Mouse (Mus musculus) limb, embryonic 11.5 days (tissue): Measurements from ENCODE around the gene Pde4d. TPM values are rescaled to one million over a fixed set of nuclear protein-coding genes. Genes with fewer than 3 reads are reported as not detected.

Source experiments
- ATAC-seq: fragments of 200-750 bp; cut with Nextera tagmentation; 2 replicates; pipeline ENCODE4 v1.8.0; 2017; ENCODE audit warnings: low read depth; ENCODE audit not compliant: insufficient number of reproducible peaks, low FRiP score, low TSS enrichment
- DNase-seq: peaks from one replicate; pipeline ENCODE4 v3.0.0-alpha.2; 2015; ENCODE audit warnings: low spot score
- H3K27ac ChIP-seq: fragments of 300-500 bp; sonication (generic); replicated peaks from 2 replicates; pipeline ENCODE4 v1.5.1; 2014; ENCODE audit warnings: low read depth, mild to moderate bottlenecking, low read length
- H3K27me3 ChIP-seq: fragments of 300-500 bp; sonication (generic); 2 replicates; pipeline ENCODE4 v1.6.1; 2014; ENCODE audit warnings: mild to moderate bottlenecking, low read length, mixed read lengths; ENCODE audit not compliant: control insufficient read depth, insufficient read depth
- H3K36me3 ChIP-seq: fragments of 300-500 bp; sonication (generic); 2 replicates; pipeline ENCODE4 v1.6.1; 2014; ENCODE audit warnings: mild to moderate bottlenecking, low read length, moderate library complexity, mixed read lengths; ENCODE audit not compliant: control insufficient read depth, insufficient read depth
- H3K4me1 ChIP-seq: fragments of 300-500 bp; sonication (generic); 2 replicates; pipeline ENCODE4 v1.6.1; 2014; ENCODE audit warnings: low read length, mixed read lengths; ENCODE audit not compliant: control insufficient read depth, insufficient read depth
- H3K4me2 ChIP-seq: fragments of 300-500 bp; sonication (generic); 2 replicates; pipeline ENCODE4 v1.6.1; 2014; ENCODE audit warnings: low read depth, mild to moderate bottlenecking, moderate library complexity; ENCODE audit not compliant: severe bottlenecking
- H3K4me3 ChIP-seq: fragments of 300-500 bp; sonication (generic); 2 replicates; pipeline ENCODE4 v1.5.1; 2014; ENCODE audit warnings: low read depth, low read length
- H3K9ac ChIP-seq: fragments of 300-500 bp; sonication (generic); 2 replicates; pipeline ENCODE4 v1.6.1; 2014; ENCODE audit warnings: mild to moderate bottlenecking, low read length
- H3K9me3 ChIP-seq: fragments of 300-500 bp; sonication (generic); 2 replicates; pipeline ENCODE4 v1.6.1; 2016; ENCODE audit warnings: low read length; ENCODE audit not compliant: control insufficient read depth
- WGBS: fragments of 180-500 bp; shearing (Covaris S2); extraction: QIAGEN DNeasy Blood & Tissue Kit; methylation state at CpG from one replicate; pipeline ENCODE4 v1.1.7; 2014; 5-methylcytosine and 5-hydroxymethylcytosine counted together
- polyA plus RNA-seq: library from polyadenylated mRNA; unstranded; fragments of >200 nt; fragmentation: Nextera tagmentation; extraction: Ambion mirVana; gene quantifications from 2 replicates; pipeline ENCODE4 v1.2.1, GENCODE M21; 2014

Pde4d gene
- polyA plus RNA-seq, 1 experiment from 2014 or later = 13.3 TPM

- Histone ChIP-seq H3K9me3 (no peaks in the 10 kb centered on the region), H3K27me3 (no peaks in the 10 kb centered on the region), H3K4me1 (peaks cover 9% of the 10 kb centered on the region; the same call in 1 of the 2 replicates), H3K36me3 (no peaks in the 10 kb centered on the region), H3K4me3 (peak overlapping the region; percentile 46), H3K4me2 (peak overlapping the region; percentile 71), H3K9ac (peak overlapping the region; percentile 74), H3K27ac (peak overlapping the region; percentile 87)
- under 1% methylated on average over 23 of the region's 23 CpGs for WGBS
- ATAC-seq = peak; percentile 92
- peak; percentile 89 for DNase-seq
These were observed 810.6 kb downstream of the Pde4d start for GRCm38 (mm10) chr13:109260220-109260795.

DNA sequence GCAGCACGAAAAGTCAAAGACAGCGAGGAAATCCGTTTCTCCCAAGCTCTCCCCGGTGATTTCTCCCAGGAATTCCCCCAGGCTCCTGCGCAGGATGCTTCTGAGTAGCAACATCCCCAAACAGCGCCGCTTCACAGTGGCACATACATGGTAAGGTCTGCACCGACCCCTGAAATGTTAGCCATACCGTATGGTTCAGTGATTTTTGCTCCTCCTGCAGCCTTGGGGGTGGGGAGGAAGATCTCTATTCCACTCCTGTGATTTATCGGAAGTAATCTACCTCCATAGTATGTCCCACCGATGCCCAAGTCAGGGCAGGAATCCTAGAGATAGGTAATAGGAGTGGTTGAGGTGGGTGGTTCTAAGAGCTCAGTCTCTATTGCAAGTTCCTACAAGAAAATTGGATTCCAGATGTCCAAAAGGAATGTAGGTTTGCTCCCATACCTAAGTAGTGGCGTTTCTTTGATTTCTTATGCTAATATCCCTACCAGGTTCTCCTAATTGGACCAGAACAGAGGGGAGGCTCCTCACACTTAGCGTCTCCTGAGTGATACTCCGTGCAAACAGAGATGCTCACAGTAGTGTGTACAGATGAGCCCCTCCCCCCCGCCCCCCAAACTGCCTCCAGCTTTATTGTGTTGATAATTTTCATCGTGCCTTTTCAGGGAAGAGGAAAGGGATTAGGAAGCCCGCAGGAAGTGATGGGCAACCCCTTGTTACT is 811.2 kb downstream of the Pde4d start:
- DNase-seq (no peak), ATAC-seq (peak; percentile 44)
- Histone ChIP-seq H3K36me3 (no peaks in the 10 kb centered on the region), H3K4me3 (peak overlapping the region; percentile 46), H3K4me2 (peak overlapping the region; percentile 71), H3K4me1 (peaks cover 10% of the 10 kb centered on the region; the same call in 1 of the 2 replicates), H3K9ac (peak overlapping the region; percentile 74), H3K27me3 (no peaks in the 10 kb centered on the region), H3K27ac (peak overlapping the region; percentile 87), H3K9me3 (no peaks in the 10 kb centered on the region)
- 1% methylated on average over 17 of the region's 17 CpGs for WGBS

- no peak for DNase-seq
- H3K27me3 ChIP-seq = no peaks in the 10 kb centered on the region
- no peaks in the 10 kb centered on the region for H3K36me3 ChIP-seq
- no peaks in the 10 kb centered on the region for H3K9me3 ChIP-seq
- H3K4me3 ChIP-seq = peak overlapping the region; percentile 46
- 31% methylated on average over 5 of the region's 5 CpGs for WGBS
- H3K4me2 ChIP-seq = peak overlapping the region; percentile 71
- no peak for ATAC-seq
- peaks cover 13% of the 10 kb centered on the region; the same call in 1 of the 2 replicates for H3K4me1 ChIP-seq
- H3K27ac ChIP-seq = no peak overlapping the region
- H3K9ac ChIP-seq = no peak overlapping the region
These were observed 812.0 kb downstream of the Pde4d start for GRCm38 (mm10) chr13:109261642-109262220.

DNA sequence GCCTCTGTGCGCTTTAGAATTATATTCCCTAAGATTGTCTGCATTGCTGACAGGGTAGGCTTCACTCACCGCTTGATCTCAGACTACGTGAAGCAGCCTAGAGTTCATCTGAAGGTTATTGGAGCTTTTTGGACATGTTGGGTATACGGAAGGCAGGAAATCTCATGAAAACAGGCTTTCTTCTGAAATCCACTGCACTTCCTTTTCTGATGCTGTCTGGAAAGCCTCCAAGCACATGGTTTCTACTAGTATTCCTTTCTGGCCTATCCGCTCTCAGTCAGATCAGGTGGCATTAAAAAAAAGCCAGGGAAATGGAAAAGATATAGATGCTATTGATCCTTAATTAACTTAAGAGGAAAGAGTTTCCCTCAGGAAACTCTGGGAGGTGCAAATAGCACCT is 812.8 kb downstream of the Pde4d start:
- Histone ChIP-seq H3K27ac (no peak overlapping the region), H3K9ac (no peak overlapping the region), H3K9me3 (no peaks in the 10 kb centered on the region), H3K27me3 (no peaks in the 10 kb centered on the region), H3K4me3 (no peak overlapping the region), H3K4me2 (peak overlapping the region; percentile 71), H3K36me3 (no peaks in the 10 kb centered on the region), H3K4me1 (peaks cover 13% of the 10 kb centered on the region; the same call in 1 of the 2 replicates)
- no peak for DNase-seq
- ATAC-seq = no peak
- WGBS = 56% methylated on average over 5 of the region's 5 CpGs

DNA sequence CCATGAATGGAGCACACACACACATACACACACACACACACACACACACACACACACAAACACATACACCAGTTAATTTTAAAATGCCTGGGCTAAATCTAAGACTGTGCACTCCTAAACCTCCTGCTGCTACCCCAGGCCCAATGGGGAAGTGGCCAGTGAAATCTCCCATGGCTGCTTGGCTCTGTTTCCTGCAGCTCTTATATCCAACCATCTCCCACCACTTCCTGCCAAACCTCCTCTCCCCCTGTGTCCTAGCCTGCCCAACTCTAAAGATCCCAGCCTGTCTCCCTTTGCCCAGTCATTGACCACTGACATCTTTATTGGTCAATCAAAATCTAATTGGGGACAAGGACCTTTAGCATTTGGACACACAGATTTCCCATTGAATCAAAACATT is 814.1 kb downstream of the Pde4d start:
- DNase-seq = no peak
- Histone ChIP-seq H3K4me1 (peaks cover 13% of the 10 kb centered on the region; the same call in 1 of the 2 replicates), H3K4me3 (no peak overlapping the region), H3K36me3 (no peaks in the 10 kb centered on the region), H3K27me3 (no peaks in the 10 kb centered on the region), H3K9ac (no peak overlapping the region), H3K9me3 (no peaks in the 10 kb centered on the region), H3K4me2 (no peak overlapping the region), H3K27ac (no peak overlapping the region)
- no peak for ATAC-seq

GRCm38 (mm10) chr13:109268253-109268652 is 818.5 kb downstream of the Pde4d start:
- Histone ChIP-seq H3K4me3 (no peak overlapping the region), H3K4me2 (no peak overlapping the region), H3K27ac (no peak overlapping the region), H3K36me3 (no peaks in the 10 kb centered on the region), H3K9ac (no peak overlapping the region), H3K9me3 (no peaks in the 10 kb centered on the region), H3K27me3 (no peaks in the 10 kb centered on the region), H3K4me1 (peaks cover 8% of the 10 kb centered on the region; the same call in 1 of the 2 replicates)
- no peak for DNase-seq
- 50% methylated on average over 3 of the region's 3 CpGs for WGBS
- ATAC-seq = 0 out of 2 replicates have a peak, but pooled peaks have one; percentile 56

DNA sequence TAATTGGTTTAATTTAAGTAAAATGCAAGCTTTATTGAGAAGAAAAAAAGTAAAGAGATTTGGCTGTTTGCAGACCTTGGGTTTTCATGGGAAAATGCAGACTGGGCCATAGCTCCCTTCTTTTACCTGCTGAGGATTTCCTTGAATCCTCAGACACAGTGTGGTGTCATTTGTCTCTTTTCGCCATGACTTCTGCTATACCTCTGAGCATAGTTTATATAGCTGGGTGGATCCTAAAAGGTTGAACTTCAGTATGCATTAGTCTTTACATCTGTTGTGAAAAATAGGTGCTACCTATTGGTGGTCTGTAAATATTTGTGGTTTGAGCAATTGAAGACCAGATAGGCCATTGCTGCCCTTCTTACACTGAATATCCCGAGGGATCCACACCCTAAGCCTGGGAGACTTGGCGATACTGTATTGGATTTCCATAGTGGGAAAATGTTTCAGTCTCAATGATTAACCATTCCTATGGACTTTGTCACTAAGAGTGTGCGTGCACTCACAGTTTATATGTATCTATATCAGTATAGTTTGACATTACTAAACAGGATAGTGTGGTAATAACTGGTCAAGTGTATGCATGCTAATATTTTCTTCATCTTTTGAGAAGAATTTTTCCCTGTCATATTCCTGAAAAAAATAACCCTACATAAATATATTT is 819.0 kb downstream of the Pde4d start:
- no peak overlapping the region for H3K4me2 ChIP-seq
- peaks cover 8% of the 10 kb centered on the region; the same call in 1 of the 2 replicates for H3K4me1 ChIP-seq
- no peak overlapping the region for H3K27ac ChIP-seq
- no peaks in the 10 kb centered on the region for H3K27me3 ChIP-seq
- no peaks in the 10 kb centered on the region for H3K36me3 ChIP-seq
- no peaks in the 10 kb centered on the region for H3K9me3 ChIP-seq
- DNase-seq (no peak), ATAC-seq (no peak)
- no peak overlapping the region for H3K4me3 ChIP-seq
- no peak overlapping the region for H3K9ac ChIP-seq
- 91% methylated on average over 4 of the region's 4 CpGs for WGBS

- no peak for DNase-seq
- Histone ChIP-seq H3K36me3 (no peaks in the 10 kb centered on the region), H3K9ac (no peak overlapping the region), H3K9me3 (no peaks in the 10 kb centered on the region; the same call in 1 of the 2 replicates), H3K4me3 (no peak overlapping the region), H3K27ac (no peak overlapping the region), H3K27me3 (no peaks in the 10 kb centered on the region), H3K4me2 (no peak overlapping the region), H3K4me1 (peaks cover 6% of the 10 kb centered on the region; the same call in 1 of the 2 replicates)
- 89% methylated on average over 10 of the region's 10 CpGs for whole genome bisulfite sequencing
- ATAC-seq = no peak
These were observed 825.1 kb downstream of the Pde4d start for GRCm38 (mm10) chr13:109274869-109275268.
